Mouse (Mus musculus) adrenal gland, adult 8-10 months (tissue): Measurements from ENCODE around the gene Spg20. TPM values are rescaled to one million over a fixed set of nuclear protein-coding genes. Genes with fewer than 3 reads are reported as not detected.

Source experiments
- DNase-seq: peaks from one replicate; pipeline ENCODE4 v3.0.0; 2022
- microRNA-seq, 2 experiments: library from miRNA; unstranded; fragments of <30 nt; microRNA quantifications; one replicate each; pipeline ENCODE4 v1.2.0; 2022
- total RNA-seq, 4 experiments: library from RNA; stranded (reverse); gene quantifications; 2 replicates each; pipeline ENCODE4 v1.2.4; 2022

The Spg20 gene
- total RNA-seq, 4 experiments from 2014 or later, result 52.4 to 63.4 (median 57.1) TPM

GRCm38 (mm10) chr3:55151656-55152433 lies 39.9 kb downstream of the Spg20 start:
- no peak for DNase-seq

- DNase-seq, result no peak
Measured at GRCm38 (mm10) chr3:55152673-55153334, 40.9 kb downstream of the Spg20 start.

- DNase-seq, result no peak
Measured at GRCm38 (mm10) chr3:55154163-55154562, 42.3 kb downstream of the Spg20 start.

GRCm38 (mm10) chr3:55157413-55157812 lies 45.5 kb downstream of the Spg20 start:
- DNase-seq, result no peak

- no peak for DNase-seq
Measured at GRCm38 (mm10) chr3:55161144-55161543, 49.2 kb downstream of the Spg20 start.

- no peak for DNase-seq
Measured at GRCm38 (mm10) chr3:55163510-55163909, 51.6 kb downstream of the Spg20 start.

- DNase-seq, result no peak
Measured at GRCm38 (mm10) chr3:55172478-55172877, 60.6 kb downstream of the Spg20 start.

GRCm38 (mm10) chr3:55177271-55177670 lies 65.4 kb downstream of the Spg20 start:
- DNase-seq, result no peak

- no peak for DNase-seq
Measured at GRCm38 (mm10) chr3:55181766-55182165, 69.9 kb downstream of the Spg20 start, which contains the start of gene Sohlh2. TSS of gene Sohlh2 (plus strand) at chr3:55182028.

Small RNAs within 50 kb of the gene (microRNA-seq; reads per million reads assigned to microRNA genes)
- gene Gm22029, result 0 reads per million in 2 experiments

Other genes with a start within 250 kb of the Spg20 start
- not detected for gene Sertm1, start 196.2 kb upstream of the Spg20 start, total RNA-seq
- not detected for gene Ccna1, start 56.6 kb upstream of the Spg20 start, total RNA-seq
- gene Ccdc169, start 25.2 kb downstream of the Spg20 start, total RNA-seq, result not detected
- not detected for gene Sohlh2, start 69.9 kb downstream of the Spg20 start, total RNA-seq
- 1 to 10 TPM; 1.7 to 3.7 (median 2.4) TPM for gene Dclk1, start 130.3 kb downstream of the Spg20 start, total RNA-seq